ENCODE assay signal across 10 mouse cellular contexts in genomic region chr14:32827165-32827564, GRCm38 (mm10). TPM values are rescaled to one million over a fixed set of nuclear protein-coding genes. Genes with fewer than 3 reads are reported as not detected.
DNase-seq lines count a peak whose midpoint lies in the region; ATAC-seq lines count a peak whose summit lies in the region.
"Had no signal": no experiment of that assay in that cellular context is flagged by ENCODE, and none has a peak within 500 bp of the region (broad histone marks: within the 10 kb centered on the region; RNA-seq: fewer than 3 reads in every experiment).

No protein-coding gene starts in this region.

- H3K27ac ChIP-seq in forebrain, embryonic 15.5 days (replicated peaks), result no peak overlapping the region
- H3K27ac ChIP-seq: midbrain, embryonic 12.5 days had no signal

- DNase-seq in gastrocnemius, adult 18-20 months (ENCODE audit: low spot score), result peak; percentile 73
- peak; percentile 81 for DNase-seq in gastrocnemius, postnatal 25 days
- DNase-seq in kidney, adult 9 months, result peak; percentile 16
- DNase-seq in lung, postnatal 25 days (ENCODE audit: low spot score), result peak; percentile 76
- no peak for DNase-seq in thymus, postnatal 4 days
- DNase-seq in frontal cortex, postnatal 10 days (ENCODE audit: low spot score in 2 of 2), result no peak

- H3K4me2 ChIP-seq in forebrain, embryonic 15.5 days (replicated peaks), result no peak overlapping the region
- H3K4me2 ChIP-seq: midbrain, embryonic 12.5 days had no signal

- no peaks in the 10 kb centered on the region for H3K36me3 ChIP-seq in forebrain, embryonic 15.5 days
- H3K36me3 ChIP-seq: midbrain, embryonic 12.5 days had no signal

- no peak overlapping the region for H3K4me3 ChIP-seq in forebrain, embryonic 15.5 days
- H3K4me3 ChIP-seq: midbrain, embryonic 12.5 days had no signal

- no peaks in the 10 kb centered on the region for H3K9me3 ChIP-seq in forebrain, embryonic 15.5 days
- H3K9me3 ChIP-seq: midbrain, embryonic 12.5 days had no signal

- no peak for ATAC-seq in forebrain, embryonic 15.5 days (replicated peaks)

- H3K4me1 ChIP-seq in forebrain, embryonic 15.5 days, result peaks cover 4% of the 10 kb centered on the region; the same call in 1 of the 2 replicates

- WGBS in forebrain, embryonic 15.5 days, result 71% methylated on average over 4 of the region's 4 CpGs

- no peaks in the 10 kb centered on the region for H3K27me3 ChIP-seq in forebrain, embryonic 15.5 days
- H3K27me3 ChIP-seq: midbrain, embryonic 12.5 days had no signal

- no peak overlapping the region for H3K9ac ChIP-seq in forebrain, embryonic 15.5 days (replicated peaks)
- H3K9ac ChIP-seq: midbrain, embryonic 12.5 days had no signal

RNA-seq across cellular contexts. Expression of gene Fam170b, which starts 6.6 kb away (rescaled TPM):
- not detected for total RNA-seq in gastrocnemius, adult 18-20 months (2021)
- total RNA-seq in gastrocnemius, postnatal 25 days (2021), result not detected
- not detected in 2 replicates for polyA plus RNA-seq in forebrain, embryonic 15.5 days (2015; fragmentation: Nextera tagmentation; extraction: Ambion mirVana)
- total RNA-seq: hematopoietic stem cell, adult 5-6 weeks had no signal
- polyA plus RNA-seq: limb, embryonic 11.5 days; midbrain, embryonic 12.5 days had no signal

RNA-seq across cellular contexts. Expression of gene Vstm4, which starts 29.4 kb away (rescaled TPM):
- total RNA-seq in gastrocnemius, adult 18-20 months (2021), result 1 to 10 TPM; 3.0 to 3.2 TPM
- total RNA-seq in gastrocnemius, postnatal 25 days (2021), result 1 to 10 TPM; 2.5 to 3.0 TPM
- 6.5 and 7.1 TPM in 2 replicates for polyA plus RNA-seq in forebrain, embryonic 15.5 days (2015; fragmentation: Nextera tagmentation; extraction: Ambion mirVana)

RNA-seq across cellular contexts. Expression of gene Tmem273, which starts 41.4 kb away (rescaled TPM):
- total RNA-seq in gastrocnemius, adult 18-20 months (2021), result not detected
- not detected for total RNA-seq in gastrocnemius, postnatal 25 days (2021)
- 0.56 and 0.64 TPM in 2 replicates for polyA plus RNA-seq in forebrain, embryonic 15.5 days (2015; fragmentation: Nextera tagmentation; extraction: Ambion mirVana)

Comparison
In these comparisons a context has a peak if more than half of its experiments do, and no peak if none do; other contexts are left out.
1. DNase-seq: peak in gastrocnemius, adult 18-20 months (single experiment), gastrocnemius, postnatal 25 days (single experiment), kidney, adult 9 months (single experiment) and lung, postnatal 25 days (single experiment); none in thymus, postnatal 4 days (single experiment) and frontal cortex, postnatal 10 days (0 of 2).